Mouse (Mus musculus): Measurements from ENCODE around the gene Olfr417. TPM values are rescaled to one million over a fixed set of nuclear protein-coding genes. Genes with fewer than 3 reads are reported as not detected.
"Not testable (repeated sequence)": the region's sequence is repeated elsewhere in the genome, so short reads cannot be mapped to it uniquely, and the experiment has no call there.

Olfr417 gene
- polyA plus RNA-seq (2014; fragmentation: Nextera tagmentation; extraction: Ambion mirVana) = not detected in 2 replicates

GRCm38 (mm10) chr1:174364882-174365451 lies at the start of gene Olfr417:
TSS of gene Olfr417 (plus strand) at chr1:174365122.
- Histone ChIP-seq H3K4me3 (ENCODE audit: low read depth, low read length) (no peak within 1 kb of the TSS), H3K9ac (ENCODE audit: low read length) (no peak within 1 kb of the TSS), H3K27ac (replicated peaks; ENCODE audit: low read depth, low read length) (no peak within 1 kb of the TSS), H3K9me3 (ENCODE audit: control insufficient read depth, low read length) (no peaks in the 10 kb centered on the region), H3K4me1 (ENCODE audit: control insufficient read depth, insufficient read depth, low read length) (no peaks in the 10 kb centered on the region), H3K27me3 (ENCODE audit: control insufficient read depth, insufficient read depth, low read length) (no peaks in the 10 kb centered on the region), H3K36me3 (ENCODE audit: control insufficient read depth, insufficient read depth, low read length) (no peaks in the 10 kb centered on the region), H3K4me2 (ENCODE audit: low read depth, severe bottlenecking) (no peak within 1 kb of the TSS)
- ATAC-seq (ENCODE audit: insufficient number of reproducible peaks, low FRiP score, low TSS enrichment, low read depth) (no peak), DNase-seq (ENCODE audit: low spot score) (no peak)
- 65% methylated on average over 2 of the region's 2 CpGs for WGBS

- Histone ChIP-seq H3K36me3 (ENCODE audit: control insufficient read depth, insufficient read depth, low read length) (no peaks in the 10 kb centered on the region), H3K27ac (replicated peaks; ENCODE audit: low read depth, low read length) (no peak overlapping the region), H3K4me1 (ENCODE audit: control insufficient read depth, insufficient read depth, low read length) (no peaks in the 10 kb centered on the region), H3K4me3 (ENCODE audit: low read depth, low read length) (no peak overlapping the region), H3K4me2 (ENCODE audit: low read depth, severe bottlenecking) (no peak overlapping the region), H3K27me3 (ENCODE audit: control insufficient read depth, insufficient read depth, low read length) (no peaks in the 10 kb centered on the region), H3K9me3 (ENCODE audit: control insufficient read depth, low read length) (no peaks in the 10 kb centered on the region), H3K9ac (ENCODE audit: low read length) (no peak overlapping the region)
- WGBS = 86% methylated on average over 2 of the region's 2 CpGs
- ATAC-seq (ENCODE audit: insufficient number of reproducible peaks, low FRiP score, low TSS enrichment, low read depth) (no peak), DNase-seq (ENCODE audit: low spot score) (no peak)
Observed at GRCm38 (mm10) chr1:174317308-174317707, 47.6 kb upstream of the Olfr417 start.

DNA sequence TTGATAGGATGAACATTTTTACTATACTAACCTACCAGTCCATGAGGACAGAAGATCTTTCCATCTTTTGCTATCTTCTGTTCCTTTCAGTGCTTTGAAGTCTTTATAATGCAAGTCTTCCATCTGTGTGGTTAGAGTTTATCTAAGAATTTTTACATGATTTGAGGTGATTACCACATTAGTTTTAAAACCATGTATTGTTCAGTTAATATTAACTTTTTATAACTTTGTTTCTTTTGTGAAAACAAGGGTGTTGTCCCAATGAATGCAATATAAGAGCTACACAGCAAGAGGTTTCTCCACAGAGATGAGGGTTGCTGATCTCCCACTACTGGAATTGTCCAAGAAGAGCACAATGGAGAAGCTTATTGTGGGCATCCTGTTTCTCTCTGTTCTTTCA lies 34.7 kb upstream of the Olfr417 start, which contains the start of gene Mptx1:
Mptx1 (plus strand) TSS at position 301 of the 400 bp plus-strand sequence.
- Histone ChIP-seq H3K4me1 (ENCODE audit: control insufficient read depth, insufficient read depth, low read length) (no peaks in the 10 kb centered on the region), H3K27ac (replicated peaks; ENCODE audit: low read depth, low read length) (no peak within 1 kb of the TSS), H3K9ac (ENCODE audit: low read length) (no peak within 1 kb of the TSS), H3K27me3 (ENCODE audit: control insufficient read depth, insufficient read depth, low read length) (no peaks in the 10 kb centered on the region), H3K9me3 (ENCODE audit: control insufficient read depth, low read length) (no peaks in the 10 kb centered on the region), H3K4me2 (ENCODE audit: low read depth, severe bottlenecking) (no peak within 1 kb of the TSS), H3K36me3 (ENCODE audit: control insufficient read depth, insufficient read depth, low read length) (no peaks in the 10 kb centered on the region), H3K4me3 (ENCODE audit: low read depth, low read length) (no peak within 1 kb of the TSS)
- DNase-seq (ENCODE audit: low spot score) (no peak), ATAC-seq (ENCODE audit: insufficient number of reproducible peaks, low FRiP score, low TSS enrichment, low read depth) (no peak)

DNA sequence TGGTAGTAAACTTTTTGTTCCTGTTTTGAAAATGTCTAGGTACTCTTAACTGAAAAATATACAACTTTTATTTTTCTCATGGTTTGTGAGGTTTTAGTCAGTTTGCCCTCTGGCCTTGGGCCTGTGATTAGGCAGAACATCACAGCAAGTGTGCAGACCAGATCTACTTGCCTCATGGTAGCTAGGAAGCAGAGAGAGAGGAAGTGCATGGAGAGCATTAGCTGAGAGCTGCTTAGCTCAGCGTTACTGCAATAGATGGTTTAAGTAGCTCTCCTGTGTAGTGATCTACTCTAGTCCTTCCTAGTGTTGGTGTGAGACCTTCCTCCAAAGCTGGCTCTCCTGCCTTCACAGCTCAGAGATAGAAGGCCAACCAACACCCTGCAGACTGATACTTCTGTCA lies 11.3 kb upstream of the Olfr417 start:
- H3K9ac ChIP-seq (ENCODE audit: low read length); H3K4me1 ChIP-seq (ENCODE audit: control insufficient read depth, insufficient read depth, low read length); ATAC-seq (ENCODE audit: insufficient number of reproducible peaks, low FRiP score, low TSS enrichment, low read depth); H3K4me3 ChIP-seq (ENCODE audit: low read depth, low read length); H3K4me2 ChIP-seq (ENCODE audit: low read depth, severe bottlenecking); H3K9me3 ChIP-seq (ENCODE audit: control insufficient read depth, low read length); H3K27ac ChIP-seq (replicated peaks; ENCODE audit: low read depth, low read length); DNase-seq (ENCODE audit: low spot score); H3K27me3 ChIP-seq (ENCODE audit: control insufficient read depth, insufficient read depth, low read length); H3K36me3 ChIP-seq (ENCODE audit: control insufficient read depth, insufficient read depth, low read length): not testable (repeated sequence)
- WGBS = 70% methylated on average over 1 of the region's 1 CpGs

GRCm38 (mm10) chr1:174354640-174355039 lies 10.3 kb upstream of the Olfr417 start:
- Histone ChIP-seq H3K9me3 (ENCODE audit: control insufficient read depth, low read length) (no peaks in the 10 kb centered on the region), H3K27me3 (ENCODE audit: control insufficient read depth, insufficient read depth, low read length) (no peaks in the 10 kb centered on the region), H3K27ac (replicated peaks; ENCODE audit: low read depth, low read length) (no peak overlapping the region), H3K36me3 (ENCODE audit: control insufficient read depth, insufficient read depth, low read length) (no peaks in the 10 kb centered on the region), H3K9ac (ENCODE audit: low read length) (no peak overlapping the region), H3K4me3 (ENCODE audit: low read depth, low read length) (no peak overlapping the region), H3K4me2 (ENCODE audit: low read depth, severe bottlenecking) (no peak overlapping the region), H3K4me1 (ENCODE audit: control insufficient read depth, insufficient read depth, low read length) (no peaks in the 10 kb centered on the region)
- no peak for ATAC-seq (ENCODE audit: insufficient number of reproducible peaks, low FRiP score, low TSS enrichment, low read depth)
- DNase-seq (ENCODE audit: low spot score) = no peak
- 74% methylated on average over 5 of the region's 5 CpGs for WGBS

- Histone ChIP-seq H3K4me3 (ENCODE audit: low read depth, low read length) (no peak overlapping the region), H3K4me1 (ENCODE audit: control insufficient read depth, insufficient read depth, low read length) (no peaks in the 10 kb centered on the region), H3K9me3 (ENCODE audit: control insufficient read depth, low read length) (no peaks in the 10 kb centered on the region), H3K4me2 (ENCODE audit: low read depth, severe bottlenecking) (no peak overlapping the region), H3K27me3 (ENCODE audit: control insufficient read depth, insufficient read depth, low read length) (no peaks in the 10 kb centered on the region), H3K27ac (replicated peaks; ENCODE audit: low read depth, low read length) (no peak overlapping the region), H3K9ac (ENCODE audit: low read length) (no peak overlapping the region), H3K36me3 (ENCODE audit: control insufficient read depth, insufficient read depth, low read length) (no peaks in the 10 kb centered on the region)
- ATAC-seq (ENCODE audit: insufficient number of reproducible peaks, low FRiP score, low TSS enrichment, low read depth) = no peak
- WGBS = 93% methylated on average over 3 of the region's 3 CpGs
- no peak for DNase-seq (ENCODE audit: low spot score)
Observed at GRCm38 (mm10) chr1:174373799-174374198, 8.9 kb downstream of the Olfr417 start.

DNA sequence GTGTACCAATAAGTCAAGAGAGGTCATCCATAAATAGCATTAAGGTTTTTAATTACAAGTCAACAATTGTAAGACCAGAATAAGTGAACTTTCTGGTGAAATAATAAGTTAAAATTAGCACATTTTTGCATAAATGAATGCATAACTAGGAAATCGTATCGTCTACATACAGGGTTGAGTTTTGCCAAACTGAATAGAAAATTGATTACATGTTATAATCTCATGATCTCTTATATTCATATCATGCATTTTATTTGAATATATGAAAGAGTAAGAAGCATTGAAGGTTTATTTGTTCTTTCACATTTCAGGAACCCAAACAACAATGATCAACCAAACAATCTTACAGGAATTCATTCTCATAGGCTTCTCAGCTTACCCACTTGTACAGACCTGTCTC lies 25.8 kb downstream of the Olfr417 start, which contains the start of gene Olfr248:
Olfr248 (plus strand) TSS at position 301 of the 400 bp plus-strand sequence.
- ATAC-seq (ENCODE audit: insufficient number of reproducible peaks, low FRiP score, low TSS enrichment, low read depth) = no peak

DNA sequence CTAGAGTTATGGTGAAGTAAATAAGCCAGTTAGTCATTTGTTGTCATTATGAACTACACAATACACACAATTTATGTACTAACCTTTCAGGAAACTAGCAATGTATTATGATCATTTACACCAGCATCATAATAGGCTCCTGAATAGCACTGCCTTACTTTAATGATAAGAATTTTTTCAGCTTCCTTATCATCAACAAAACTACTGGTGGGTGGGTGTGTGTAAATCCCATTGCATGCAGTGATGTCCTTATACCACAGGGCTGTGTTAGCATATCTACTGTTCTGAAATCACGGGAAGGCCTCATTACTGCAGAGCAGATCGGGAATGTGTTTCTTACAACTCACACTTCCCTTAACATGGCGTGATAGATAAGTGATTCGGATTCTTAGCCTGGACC lies 58.0 kb downstream of the Olfr417 start:
- no peak for DNase-seq (ENCODE audit: low spot score)
- no peak overlapping the region for H3K9ac ChIP-seq (ENCODE audit: low read length)
- H3K4me3 ChIP-seq (ENCODE audit: low read depth, low read length) = no peak overlapping the region
- H3K9me3 ChIP-seq (ENCODE audit: control insufficient read depth, low read length) = no peaks in the 10 kb centered on the region
- 85% methylated on average over 4 of the region's 4 CpGs for WGBS
- no peaks in the 10 kb centered on the region for H3K36me3 ChIP-seq (ENCODE audit: control insufficient read depth, insufficient read depth, low read length)
- no peaks in the 10 kb centered on the region for H3K27me3 ChIP-seq (ENCODE audit: control insufficient read depth, insufficient read depth, low read length)
- ATAC-seq (ENCODE audit: insufficient number of reproducible peaks, low FRiP score, low TSS enrichment, low read depth) = no peak
- H3K27ac ChIP-seq (replicated peaks; ENCODE audit: low read depth, low read length) = no peak overlapping the region
- H3K4me2 ChIP-seq (ENCODE audit: low read depth, severe bottlenecking) = no peak overlapping the region
- H3K4me1 ChIP-seq (ENCODE audit: control insufficient read depth, insufficient read depth, low read length) = no peaks in the 10 kb centered on the region

More for the DNA sequence above, 25.8 kb downstream of the Olfr417 start, which contains the start of gene Olfr248:
- DNase-seq (ENCODE audit: low spot score) = no peak
- 95% methylated on average over 2 of the region's 2 CpGs for WGBS
- H3K27me3 ChIP-seq (ENCODE audit: control insufficient read depth, insufficient read depth, low read length) = no peaks in the 10 kb centered on the region
- no peaks in the 10 kb centered on the region for H3K9me3 ChIP-seq (ENCODE audit: control insufficient read depth, low read length)
- H3K9ac ChIP-seq (ENCODE audit: low read length) = no peak within 1 kb of the TSS
- H3K36me3 ChIP-seq (ENCODE audit: control insufficient read depth, insufficient read depth, low read length) = no peaks in the 10 kb centered on the region
- no peak within 1 kb of the TSS for H3K4me2 ChIP-seq (ENCODE audit: low read depth, severe bottlenecking)
- H3K4me1 ChIP-seq (ENCODE audit: control insufficient read depth, insufficient read depth, low read length) = no peaks in the 10 kb centered on the region
- H3K27ac ChIP-seq (replicated peaks; ENCODE audit: low read depth, low read length) = no peak within 1 kb of the TSS
- H3K4me3 ChIP-seq (ENCODE audit: low read depth, low read length) = no peak within 1 kb of the TSS

GRCm38 (mm10) chr1:174423764-174424163 lies 58.8 kb downstream of the Olfr417 start, which contains the start of gene Olfr414:
TSS of gene Olfr414 (plus strand) at chr1:174424064.
- ATAC-seq (ENCODE audit: insufficient number of reproducible peaks, low FRiP score, low TSS enrichment, low read depth) (no peak), DNase-seq (ENCODE audit: low spot score) (no peak)
- no peaks in the 10 kb centered on the region for H3K36me3 ChIP-seq (ENCODE audit: control insufficient read depth, insufficient read depth, low read length)
- no peak within 1 kb of the TSS for H3K4me2 ChIP-seq (ENCODE audit: low read depth, severe bottlenecking)
- no peak within 1 kb of the TSS for H3K9ac ChIP-seq (ENCODE audit: low read length)
- no peaks in the 10 kb centered on the region for H3K4me1 ChIP-seq (ENCODE audit: control insufficient read depth, insufficient read depth, low read length)
- no peaks in the 10 kb centered on the region for H3K9me3 ChIP-seq (ENCODE audit: control insufficient read depth, low read length)
- 66% methylated on average over 1 of the region's 1 CpGs for WGBS
- no peak within 1 kb of the TSS for H3K4me3 ChIP-seq (ENCODE audit: low read depth, low read length)
- H3K27me3 ChIP-seq (ENCODE audit: control insufficient read depth, insufficient read depth, low read length) = no peaks in the 10 kb centered on the region
- H3K27ac ChIP-seq (replicated peaks; ENCODE audit: low read depth, low read length) = no peak within 1 kb of the TSS
